Comparison of ENCODE assay signal across 9 mouse cellular contexts in the genomic region with DNA sequence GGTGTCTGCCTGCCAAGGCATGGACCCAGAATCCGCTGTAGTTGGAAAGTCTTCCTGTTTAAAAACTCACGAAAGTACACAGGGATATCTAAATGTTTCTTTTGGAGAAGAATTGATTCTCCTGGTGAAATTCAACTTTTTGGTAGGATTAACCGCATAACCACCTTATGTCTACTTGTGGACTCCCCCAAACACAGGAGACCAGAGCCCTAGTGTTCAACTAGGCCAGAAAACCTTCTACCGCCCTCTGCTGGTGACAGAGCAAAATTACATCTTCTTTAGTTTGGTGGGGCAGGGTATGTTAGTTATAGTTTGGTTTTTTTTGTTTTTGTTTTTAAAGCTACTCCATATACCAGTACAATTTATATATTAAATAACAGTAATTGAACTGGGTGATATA. TPM values are rescaled to one million over a fixed set of nuclear protein-coding genes. Genes with fewer than 3 reads are reported as not detected.
DNase-seq lines count a peak whose midpoint lies in the region; ATAC-seq and TF ChIP-seq lines count a peak whose summit lies in the region.
"Had no signal": no experiment of that assay in that cellular context is flagged by ENCODE, and none has a peak within 500 bp of the region (broad histone marks: within the 10 kb centered on the region; RNA-seq: fewer than 3 reads in every experiment).

No protein-coding gene starts in this region.

- TF ChIP-seq CTCF in kidney, postnatal 0 days (IDR thresholded peaks at IDR 0.05; ENCODE audit: low read depth), result peak; percentile 86

- H3K9me3 ChIP-seq in kidney, postnatal 0 days (replicated peaks; ENCODE audit: low read length), result no peaks in the 10 kb centered on the region
- 0 out of 2 replicates have a peak, but pooled peaks cover 3% of the 10 kb centered on the region for H3K9me3 ChIP-seq in kidney, embryonic 16.5 days (ENCODE audit: low read length)
- H3K9me3 ChIP-seq: midbrain, embryonic 12.5 days had no signal

- DNase-seq in adrenal gland, adult (ENCODE audit: inconsistent age in 2 of 2, low spot score in 1 of 2), result peak; percentile 49 to 85
- DNase-seq in adrenal gland, adult 2 months, result no peak
- peak; percentile 80 for DNase-seq in kidney, postnatal 0 days (ENCODE audit: low spot score)
- peak; percentile 77 for DNase-seq in adrenal gland, postnatal 14 days
- peak; percentile 76 for DNase-seq in lung, postnatal 10 days
- DNase-seq in spleen, postnatal 4 days (ENCODE audit: low spot score in 2 of 2), result peak; percentile 43 to 77

- ATAC-seq in kidney, postnatal 0 days (replicated peaks; ENCODE audit: low FRiP score, low read depth), result no peak; the same call in 1 of the 2 replicates
- no peak for ATAC-seq in kidney, embryonic 16.5 days (ENCODE audit: low FRiP score, low TSS enrichment)
- peak; percentile 54 for ATAC-seq in granulocyte monocyte progenitor cell, adult 5-6 weeks (replicated peaks; ENCODE audit: poor library complexity, severe bottlenecking)

- H3K27ac ChIP-seq in kidney, postnatal 0 days, result no peak overlapping the region
- no peak overlapping the region for H3K27ac ChIP-seq in kidney, embryonic 16.5 days (ENCODE audit: low read length)
- H3K27ac ChIP-seq: midbrain, embryonic 12.5 days had no signal

- H3K36me3 ChIP-seq in kidney, postnatal 0 days (ENCODE audit: insufficient read depth, low read length), result 0 out of 2 replicates have a peak, but pooled peaks cover 10% of the 10 kb centered on the region
- H3K36me3 ChIP-seq in kidney, embryonic 16.5 days (ENCODE audit: insufficient read depth, low read length), result peaks cover 27% of the 10 kb centered on the region
- H3K36me3 ChIP-seq: midbrain, embryonic 12.5 days had no signal

- H3K9ac ChIP-seq in kidney, postnatal 0 days (ENCODE audit: low read depth, low read length), result no peak overlapping the region
- no peak overlapping the region for H3K9ac ChIP-seq in kidney, embryonic 16.5 days (replicated peaks; ENCODE audit: low read length)
- H3K9ac ChIP-seq: midbrain, embryonic 12.5 days had no signal

- peaks cover 9% of the 10 kb centered on the region; the same call in 1 of the 2 replicates for H3K4me1 ChIP-seq in kidney, postnatal 0 days (replicated peaks; ENCODE audit: insufficient read depth, low read length)
- H3K4me1 ChIP-seq in kidney, embryonic 16.5 days (ENCODE audit: insufficient read depth, low read length), result peaks cover 15% of the 10 kb centered on the region
- H3K4me1 ChIP-seq: midbrain, embryonic 12.5 days had no signal

- 48% methylated on average over 4 of the region's 4 CpGs for WGBS in kidney, postnatal 0 days
- WGBS in kidney, embryonic 16.5 days, result 52% methylated on average over 4 of the region's 4 CpGs

- no peak overlapping the region for H3K4me2 ChIP-seq in kidney, postnatal 0 days (ENCODE audit: low read length)
- H3K4me2 ChIP-seq in kidney, embryonic 16.5 days (replicated peaks; ENCODE audit: low read depth, low read length), result no peak overlapping the region
- H3K4me2 ChIP-seq: midbrain, embryonic 12.5 days had no signal

- H3K4me3 ChIP-seq in kidney, postnatal 0 days (replicated peaks; ENCODE audit: low read depth, low read length), result no peak overlapping the region
- no peak overlapping the region for H3K4me3 ChIP-seq in kidney, embryonic 16.5 days (ENCODE audit: low read length)
- H3K4me3 ChIP-seq: midbrain, embryonic 12.5 days had no signal

- no peaks in the 10 kb centered on the region for H3K27me3 ChIP-seq in kidney, postnatal 0 days (ENCODE audit: insufficient read depth, low read length)
- no peaks in the 10 kb centered on the region for H3K27me3 ChIP-seq in kidney, embryonic 16.5 days (ENCODE audit: insufficient read depth, low read length)
- H3K27me3 ChIP-seq: midbrain, embryonic 12.5 days had no signal

RNA-seq across cellular contexts. Expression of gene Ctdspl, which starts 55.2 kb away (rescaled TPM):
- 10 to 100 TPM; 28.0 to 33.1 TPM for total RNA-seq in adrenal gland, adult 2 months (2021)
- polyA plus RNA-seq in adrenal gland, adult 2 months (2012; rRNA removed), result 19.8 and 21.0 TPM in 2 replicates
- polyA plus RNA-seq in kidney, postnatal 0 days (2015; fragmentation: Nextera tagmentation; extraction: Ambion mirVana), result 21.9 and 24.2 TPM in 2 replicates
- polyA plus RNA-seq in kidney, embryonic 16.5 days (2015; fragmentation: Nextera tagmentation; extraction: Ambion mirVana), result 27.5 and 30.7 TPM in 2 replicates
- 28.6 and 32.0 TPM in 2 replicates for total RNA-seq in adrenal gland, postnatal 14 days (2021)
- total RNA-seq in granulocyte monocyte progenitor cell, adult 5-6 weeks (2014; fragmentation: Nextera tagmentation), result 25.4 and 28.7 TPM in 2 replicates
- total RNA-seq in granulocyte monocyte progenitor cell, adult 5-6 weeks (2017), result 6.5 and 7.9 TPM in 2 replicates
